Mouse (Mus musculus): ENCODE data around the gene Hoxd4.

Gene Hoxd4

GRCm38 (mm10) chr2:74732513-74733316 lies 21.0 kb downstream of the Hoxd4 start:
- DNase-seq: no peak

GRCm38 (mm10) chr2:74733317-74733661 lies 21.6 kb downstream of the Hoxd4 start:
- no peak for DNase-seq

DNA sequence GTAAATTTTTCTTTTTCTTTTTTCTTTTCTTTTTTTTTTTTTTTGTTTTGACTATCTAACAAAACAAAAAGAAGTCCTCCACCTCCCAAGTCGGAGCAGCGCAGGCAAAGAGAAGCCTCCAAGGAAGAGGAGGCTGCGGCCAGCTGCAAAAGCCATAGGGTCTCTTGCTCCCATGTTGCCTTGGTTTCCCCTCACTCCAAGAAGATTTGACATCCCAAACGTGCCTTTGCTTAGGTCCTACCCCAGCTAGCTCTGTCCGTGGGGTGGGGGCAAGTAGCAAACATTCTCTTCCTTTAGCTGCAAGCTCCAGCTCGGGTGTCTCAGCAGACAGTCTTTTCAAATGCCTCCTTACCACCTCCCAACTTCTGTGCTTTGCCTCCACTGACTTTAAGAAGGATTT lies 22.0 kb downstream of the Hoxd4 start:
- DNase-seq: no peak

GRCm38 (mm10) chr2:74734451-74734850 lies 22.7 kb downstream of the Hoxd4 start:
- DNase-seq: no peak

DNA sequence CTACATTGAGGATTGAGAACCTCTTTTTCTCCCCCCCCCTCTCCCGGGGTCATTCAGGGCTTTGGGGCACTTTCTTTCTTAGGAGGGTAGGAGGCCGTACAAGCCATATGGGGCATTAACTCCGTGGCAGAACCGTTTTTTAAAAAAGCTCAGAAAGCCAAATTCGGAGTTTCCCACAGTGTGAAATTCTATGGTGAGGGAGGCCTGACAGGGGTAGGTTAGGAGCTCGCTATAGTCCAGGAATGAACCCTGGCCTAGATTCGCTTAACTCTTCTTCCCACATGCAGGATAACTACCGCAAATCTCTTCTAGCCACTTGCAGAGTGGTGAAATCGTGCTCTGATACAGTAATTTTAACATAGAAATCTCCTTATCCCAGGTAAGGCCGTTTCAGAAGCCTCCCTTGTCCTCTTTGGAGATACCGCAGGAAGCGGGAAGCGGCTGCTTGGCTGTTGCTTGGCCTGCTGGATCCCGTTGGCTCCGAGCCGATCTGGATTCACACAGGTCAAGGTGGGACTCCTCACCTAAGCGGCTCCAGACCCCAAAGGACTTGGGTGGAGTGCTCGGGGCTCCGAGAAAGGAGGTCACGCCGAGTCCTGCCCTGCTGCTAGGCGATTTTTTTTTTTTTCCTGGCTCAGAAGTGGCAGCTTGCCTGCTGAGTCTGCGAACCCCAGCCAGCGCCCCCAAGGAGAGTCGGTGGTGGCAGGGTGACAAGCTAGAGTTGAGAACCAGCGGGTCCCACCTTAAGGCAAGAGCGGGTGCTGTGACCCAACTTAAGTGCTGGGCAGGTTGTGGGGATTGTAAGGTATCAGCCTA lies 23.5 kb downstream of the Hoxd4 start:
- DNase-seq: no peak

- DNase-seq: no peak
Observed at GRCm38 (mm10) chr2:74735851-74736687, 24.3 kb downstream of the Hoxd4 start.

DNA sequence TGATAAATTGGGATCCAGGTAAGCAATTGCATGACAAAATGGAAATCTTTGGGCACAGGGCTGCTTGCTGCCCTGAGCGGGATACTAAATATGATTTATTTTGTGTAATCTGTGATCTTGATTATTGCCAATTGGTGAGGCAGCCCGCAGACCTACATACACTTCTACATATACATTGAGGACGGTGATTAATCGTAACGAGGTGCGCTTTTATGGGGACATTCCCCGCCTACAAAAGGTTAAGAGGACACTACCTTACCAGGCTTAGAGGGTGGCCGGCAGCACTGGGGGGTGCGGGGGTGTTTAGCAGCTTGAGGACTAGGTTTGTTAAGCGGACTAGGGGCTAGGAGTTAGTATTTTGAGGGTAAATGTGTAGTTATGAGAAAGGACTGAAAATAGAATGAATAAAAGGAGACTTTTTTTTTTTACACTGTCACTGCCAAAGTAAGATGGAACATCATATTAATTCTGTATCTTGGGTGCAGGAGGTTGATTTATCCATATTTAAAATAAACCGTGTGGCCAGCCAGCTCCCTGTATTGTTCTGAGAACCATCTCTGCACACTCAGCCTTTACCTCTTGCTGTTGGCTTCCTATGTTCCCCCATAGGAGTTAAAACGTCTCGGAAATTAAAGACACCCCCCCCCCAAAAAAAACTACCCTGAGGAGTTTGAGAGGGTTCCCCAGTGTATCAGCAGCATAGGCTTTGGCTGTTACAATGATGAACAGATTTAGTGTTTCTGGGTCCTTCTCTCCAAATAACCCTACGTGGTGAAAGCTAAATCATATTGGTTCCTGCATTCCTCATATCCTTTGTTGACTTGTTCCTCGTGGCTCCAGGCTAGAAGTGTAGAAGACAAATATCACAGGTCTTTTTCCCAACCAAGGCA lies 25.2 kb downstream of the Hoxd4 start:
- no peak for DNase-seq

- DNase-seq: no peak
Observed at GRCm38 (mm10) chr2:74737578-74738070, 25.9 kb downstream of the Hoxd4 start.

DNA sequence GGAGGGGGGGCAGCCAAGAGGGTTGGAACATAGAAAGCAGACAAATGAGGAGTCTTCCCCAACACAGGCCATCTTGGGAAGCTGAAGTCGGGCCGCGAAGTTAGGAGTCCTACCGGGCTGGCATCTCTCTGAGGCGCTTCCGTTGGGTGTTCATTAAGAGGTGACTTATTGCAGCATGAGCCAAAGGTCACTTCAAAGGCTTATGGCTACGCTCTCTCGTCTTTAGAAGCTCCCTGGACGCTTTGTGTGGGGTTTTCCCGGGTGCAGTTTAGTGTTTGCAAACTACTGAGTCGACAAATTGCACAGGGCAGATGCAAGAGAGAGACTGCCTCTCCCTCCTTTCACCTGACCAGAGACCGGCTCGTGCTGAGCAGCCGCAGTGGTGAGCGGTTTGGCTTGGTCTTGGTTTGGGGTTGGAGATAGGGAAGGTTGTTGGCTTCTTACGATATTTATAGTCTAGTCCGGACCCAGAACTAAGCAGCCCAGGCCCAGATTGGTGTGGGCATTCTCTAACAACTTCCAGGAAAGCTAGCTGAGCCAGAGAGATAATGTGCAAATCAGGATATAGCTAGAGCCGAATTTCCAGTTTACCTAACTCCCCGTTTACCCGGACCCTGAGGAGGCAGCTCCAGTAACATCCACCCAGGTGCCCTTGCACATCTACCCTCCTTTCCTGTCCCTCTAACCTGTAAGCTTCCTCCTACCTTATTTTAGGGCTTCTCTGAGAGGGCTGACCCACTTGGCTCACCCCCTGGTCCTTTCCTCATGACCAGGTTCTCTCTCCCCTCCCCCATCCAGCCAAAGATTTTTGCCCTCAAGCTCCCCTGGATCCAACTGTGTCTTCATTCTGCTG lies 27.1 kb downstream of the Hoxd4 start:
- DNase-seq: no peak

DNA sequence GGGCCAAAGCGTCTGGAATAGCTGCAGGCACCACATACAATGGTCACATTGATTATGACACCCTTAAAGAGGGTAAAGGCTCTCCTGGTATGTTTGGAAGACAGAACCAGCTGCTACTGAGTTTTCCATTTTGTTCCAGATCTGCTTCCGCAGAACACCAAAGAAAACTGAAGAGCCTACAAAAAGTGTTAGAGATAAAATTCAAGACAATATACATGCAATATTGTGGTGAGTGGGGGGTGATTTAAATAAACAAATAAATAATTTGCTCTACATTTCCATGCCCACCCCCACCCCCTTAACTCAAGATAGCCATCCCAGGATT lies 27.7 kb downstream of the Hoxd4 start:
- no peak for DNase-seq

GRCm38 (mm10) chr2:74739869-74740268 lies 28.1 kb downstream of the Hoxd4 start:
- no peak for DNase-seq

- no peak for DNase-seq
Observed at GRCm38 (mm10) chr2:74740311-74741091, 28.8 kb downstream of the Hoxd4 start.

GRCm38 (mm10) chr2:74741252-74741978 lies 29.7 kb downstream of the Hoxd4 start:
- no peak for DNase-seq

- DNase-seq: no peak
Observed at GRCm38 (mm10) chr2:74741979-74742277, 30.2 kb downstream of the Hoxd4 start.

DNA sequence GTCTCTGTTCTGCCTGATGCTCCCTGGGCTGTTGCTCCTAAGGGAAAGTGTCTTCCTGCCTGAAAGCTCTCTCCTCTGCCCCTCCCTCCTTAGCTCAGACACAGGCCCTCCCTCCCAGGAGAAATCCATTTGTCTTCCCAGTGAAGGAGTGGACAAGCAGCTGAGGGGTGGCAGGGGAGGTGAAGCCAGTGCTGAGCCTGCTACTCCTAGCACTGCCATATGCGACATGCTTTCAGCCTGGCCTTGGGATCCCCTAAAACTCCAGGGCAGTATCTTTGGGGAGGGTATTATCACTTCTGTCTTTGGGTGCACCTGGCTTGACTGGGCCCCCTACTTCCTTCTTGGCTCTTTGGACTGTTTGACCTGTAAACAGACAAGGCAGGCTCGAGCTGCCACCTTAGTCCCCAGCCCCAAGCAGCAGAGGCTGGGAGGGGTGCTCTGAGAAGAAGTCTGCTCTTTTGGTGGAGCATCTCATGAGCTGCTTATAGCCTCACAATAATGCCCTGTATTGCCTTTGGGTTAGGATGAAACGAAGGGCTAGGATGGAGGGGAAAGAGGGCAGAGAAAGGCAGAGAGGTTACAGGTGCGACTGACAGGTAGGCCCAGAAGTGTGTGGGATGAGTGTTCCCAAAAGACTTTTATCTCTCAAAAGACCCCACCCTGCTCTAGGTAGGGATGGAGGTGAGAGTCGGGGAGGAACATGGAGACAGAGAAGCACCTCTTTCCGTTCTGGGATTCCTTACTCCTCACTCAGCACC lies 34.0 kb downstream of the Hoxd4 start:
- no peak for DNase-seq

DNA sequence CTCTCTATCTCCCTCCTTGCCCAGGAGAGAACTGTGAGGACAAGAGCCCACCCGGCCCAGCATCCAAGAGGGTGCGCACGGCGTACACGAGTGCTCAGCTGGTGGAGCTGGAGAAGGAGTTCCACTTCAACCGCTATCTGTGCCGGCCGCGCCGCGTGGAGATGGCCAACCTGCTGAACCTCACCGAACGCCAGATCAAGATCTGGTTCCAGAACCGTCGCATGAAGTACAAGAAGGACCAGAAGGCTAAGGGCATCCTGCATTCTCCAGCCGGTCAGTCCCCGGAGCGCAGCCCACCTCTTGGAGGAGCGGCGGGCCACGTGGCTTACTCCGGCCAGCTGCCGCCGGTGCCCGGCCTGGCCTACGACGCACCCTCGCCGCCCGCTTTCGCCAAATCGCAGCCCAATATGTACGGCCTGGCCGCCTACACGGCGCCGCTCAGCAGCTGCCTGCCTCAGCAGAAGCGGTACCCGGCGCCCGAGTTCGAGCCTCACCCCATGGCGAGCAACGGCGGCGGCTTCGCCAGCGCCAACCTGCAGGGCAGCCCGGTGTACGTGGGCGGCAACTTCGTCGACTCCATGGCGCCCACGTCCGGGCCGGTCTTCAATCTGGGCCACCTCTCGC lies 34.7 kb downstream of the Hoxd4 start:
- DNase-seq: no peak

DNA sequence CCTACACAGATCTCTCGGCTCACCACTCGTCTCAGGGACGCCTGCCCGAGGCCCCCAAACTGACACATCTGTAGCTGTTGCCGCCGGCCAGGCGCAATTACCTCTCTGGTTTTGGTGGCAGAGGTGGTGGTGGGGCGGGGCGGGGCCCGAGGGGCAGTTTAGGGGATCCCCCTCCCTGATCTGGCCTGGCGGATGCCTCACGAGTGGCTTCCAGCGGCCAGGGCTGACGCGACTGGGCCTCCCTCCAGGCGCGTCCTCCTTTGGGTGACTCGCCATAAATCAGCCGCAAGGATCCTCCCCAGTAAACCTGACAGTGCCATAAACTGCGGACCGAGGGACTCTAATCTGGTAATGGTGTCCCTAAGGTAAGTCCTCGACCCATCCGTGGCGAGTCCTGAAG lies 35.3 kb downstream of the Hoxd4 start:
- DNase-seq: no peak

GRCm38 (mm10) chr2:74747661-74748141 lies 36.0 kb downstream of the Hoxd4 start:
- no peak for DNase-seq

All from lung, postnatal 14 days (tissue).